Mouse (Mus musculus) olfactory bulb, adult 2 months (tissue): ENCODE data around the gene Krt26.

ENCODE experiments used
- CTCF ChIP-seq: fragments of 200-500 bp; IDR thresholded peaks from 2 replicates; pipeline ENCODE4 v1.5.1; 2012; ENCODE audit warnings: low read depth, mild to moderate bottlenecking, low read length, moderate library complexity; ENCODE audit not compliant: insufficient read depth
- POLR2A ChIP-seq: fragments of 200-500 bp; IDR thresholded peaks from 2 replicates; pipeline ENCODE4 v1.6.1; 2012; ENCODE audit warnings: mild to moderate bottlenecking, low read depth, low read length, moderate library complexity; ENCODE audit not compliant: insufficient read depth

GRCm38 (mm10) chr11:99284833-99285312 is 52.9 kb downstream of the Krt26 start, which contains the start of gene Krt24:
- no peak for TF ChIP-seq CTCF
- TF ChIP-seq POLR2A, result no peak
